Mouse (Mus musculus) CD8-positive naive resting alpha-beta T cell, adult 2 months (primary cell): Measurements from ENCODE around the gene Lrrc15.

Experiments
- DNase-seq, 2 experiments: peaks; one replicate each; pipeline ENCODE4 v3.0.0; 2022; ENCODE audit warnings: low read depth in 2 of 2, low spot score in 2 of 2

The Lrrc15 gene

GRCm38 (mm10) chr16:30282844-30283495 lies at the start of gene Lrrc15:
Gene Lrrc15, minus strand, starts transcription at chr16:30283256.
- no peak for DNase-seq

GRCm38 (mm10) chr16:30314236-30314635 lies 31.2 kb upstream of the Lrrc15 start:
- DNase-seq, result no peak

- DNase-seq, result no peak
These were observed 27.6 kb upstream of the Lrrc15 start, which contains the start of gene Gp5 for GRCm38 (mm10) chr16:30310647-30311046. Gene Gp5, minus strand, starts transcription at chr16:30310779.

- DNase-seq, result no peak
These were observed 27.1 kb upstream of the Lrrc15 start for GRCm38 (mm10) chr16:30310171-30310515.

- DNase-seq, result no peak
These were observed 26.5 kb upstream of the Lrrc15 start for GRCm38 (mm10) chr16:30309395-30310170.

- DNase-seq, result peak in 1 of 2 experiments; percentile 9
These were observed 25.7 kb upstream of the Lrrc15 start for GRCm38 (mm10) chr16:30308616-30309394.

GRCm38 (mm10) chr16:30307961-30308615 lies 25.0 kb upstream of the Lrrc15 start:
- DNase-seq, result no peak

- no peak for DNase-seq
These were observed 24.2 kb upstream of the Lrrc15 start for GRCm38 (mm10) chr16:30307306-30307705.

- no peak for DNase-seq
These were observed 23.0 kb upstream of the Lrrc15 start for GRCm38 (mm10) chr16:30306102-30306501.

GRCm38 (mm10) chr16:30304236-30304635 lies 21.2 kb upstream of the Lrrc15 start:
- DNase-seq, result no peak

- no peak for DNase-seq
These were observed 20.4 kb upstream of the Lrrc15 start for GRCm38 (mm10) chr16:30303411-30303810.

GRCm38 (mm10) chr16:30302686-30303085 lies 19.6 kb upstream of the Lrrc15 start:
- no peak for DNase-seq

GRCm38 (mm10) chr16:30299711-30300277 lies 16.7 kb upstream of the Lrrc15 start:
- DNase-seq, result no peak

GRCm38 (mm10) chr16:30297450-30297849 lies 14.4 kb upstream of the Lrrc15 start:
- no peak for DNase-seq

GRCm38 (mm10) chr16:30296601-30297275 lies 13.7 kb upstream of the Lrrc15 start:
- DNase-seq, result no peak

- DNase-seq, result no peak
These were observed 12.1 kb upstream of the Lrrc15 start for GRCm38 (mm10) chr16:30295106-30295505.

GRCm38 (mm10) chr16:30290436-30290835 lies 7.4 kb upstream of the Lrrc15 start:
- no peak for DNase-seq

- DNase-seq, result no peak
These were observed 2.6 kb upstream of the Lrrc15 start for GRCm38 (mm10) chr16:30285701-30286100.

GRCm38 (mm10) chr16:30283743-30284337 lies 784 bp upstream of the Lrrc15 start:
- peak in 1 of 2 experiments; percentile 9 for DNase-seq
